Mouse (Mus musculus) C2C12 (cell line): ENCODE measurements at regions not wholly inside any gene's neighbourhood (a gene's known extent, or its start where the extent isn't known, plus 50 kb on each side); places are given as distances from the start of the nearest gene placed in this dataset.

Experiments
- CTCF ChIP-seq: IDR thresholded peaks from one replicate; pipeline ENCODE4 v1.5.1; 2011; ENCODE audit not compliant: control insufficient read depth, insufficient read depth, insufficient read length
- MAX ChIP-seq: IDR thresholded peaks from one replicate; pipeline ENCODE4 v1.6.1; 2011; ENCODE audit warnings: mild to moderate bottlenecking, control low read depth

GRCm38 (mm10) chr6:50940118-50940517, 285.9 kb upstream of the Npvf start:
- TF ChIP-seq MAX (no peak), CTCF (no peak)
